Mouse (Mus musculus): ENCODE results near the gene Ccdc92. TPM values are rescaled to one million over a fixed set of nuclear protein-coding genes. Genes with fewer than 3 reads are reported as not detected.

Gene Ccdc92
- polyA plus RNA-seq, 1 experiment: 5.9 TPM

- Histone ChIP-seq H3K27ac (ENCODE audit: insufficient read depth, low read depth, low read length) (no peak overlapping the region), H3K27me3 (ENCODE audit: control insufficient read depth, insufficient read depth, low read length) (no peaks in the 10 kb centered on the region), H3K4me1 (ENCODE audit: control insufficient read depth, insufficient read depth, insufficient read length, low read length) (peaks cover 14% of the 10 kb centered on the region), H3K36me3 (ENCODE audit: control insufficient read depth, insufficient read depth, low read length) (no peaks in the 10 kb centered on the region), H3K4me3 (ENCODE audit: low read depth, low read length) (0 out of 2 replicates have a peak overlapping the region, but pooled peaks have one; percentile 21)
- 22% methylated on average over 20 of the region's 20 CpGs for WGBS
- TF ChIP-seq CTCF (IDR thresholded peaks at IDR 0.05; ENCODE audit: extremely low read depth, insufficient read length, insufficient replicate concordance, low read depth, low read length) (peak; percentile 97; the same call in 1 of the 2 replicates), POLR2A (IDR thresholded peaks at IDR 0.05; ENCODE audit: low read depth, low read length) (no peak)
Observed at GRCm38 (mm10) chr5:124899945-124900631, 37.9 kb upstream of the Ccdc92 start.

GRCm38 (mm10) chr5:124896135-124896534 is 33.9 kb upstream of the Ccdc92 start:
- H3K4me3 ChIP-seq (ENCODE audit: low read depth, low read length): no peak overlapping the region
- no peaks in the 10 kb centered on the region for H3K27me3 ChIP-seq (ENCODE audit: control insufficient read depth, insufficient read depth, low read length)
- peaks cover 2% of the 10 kb centered on the region; the same call in 1 of the 2 replicates for H3K4me1 ChIP-seq (ENCODE audit: control insufficient read depth, insufficient read depth, insufficient read length, low read length)
- WGBS: 64% methylated on average over 7 of the region's 8 CpGs
- TF ChIP-seq POLR2A (IDR thresholded peaks at IDR 0.05; ENCODE audit: low read depth, low read length) (no peak), CTCF (IDR thresholded peaks at IDR 0.05; ENCODE audit: extremely low read depth, insufficient read length, insufficient replicate concordance, low read depth, low read length) (no peak)
- no peak overlapping the region for H3K27ac ChIP-seq (ENCODE audit: insufficient read depth, low read depth, low read length)
- no peaks in the 10 kb centered on the region for H3K36me3 ChIP-seq (ENCODE audit: control insufficient read depth, insufficient read depth, low read length)

GRCm38 (mm10) chr5:124891921-124892370 is 29.7 kb upstream of the Ccdc92 start:
- no peak overlapping the region for H3K27ac ChIP-seq (ENCODE audit: insufficient read depth, low read depth, low read length)
- TF ChIP-seq CTCF (IDR thresholded peaks at IDR 0.05; ENCODE audit: extremely low read depth, insufficient read length, insufficient replicate concordance, low read depth, low read length) (no peak), POLR2A (IDR thresholded peaks at IDR 0.05; ENCODE audit: low read depth, low read length) (no peak)
- H3K4me1 ChIP-seq (ENCODE audit: control insufficient read depth, insufficient read depth, insufficient read length, low read length): no peaks in the 10 kb centered on the region
- no peaks in the 10 kb centered on the region for H3K27me3 ChIP-seq (ENCODE audit: control insufficient read depth, insufficient read depth, low read length)
- 0 out of 2 replicates have a peak, but pooled peaks cover 5% of the 10 kb centered on the region for H3K36me3 ChIP-seq (ENCODE audit: control insufficient read depth, insufficient read depth, low read length)
- H3K4me3 ChIP-seq (ENCODE audit: low read depth, low read length): no peak overlapping the region
- WGBS: 47% methylated on average over 3 of the region's 3 CpGs

DNA sequence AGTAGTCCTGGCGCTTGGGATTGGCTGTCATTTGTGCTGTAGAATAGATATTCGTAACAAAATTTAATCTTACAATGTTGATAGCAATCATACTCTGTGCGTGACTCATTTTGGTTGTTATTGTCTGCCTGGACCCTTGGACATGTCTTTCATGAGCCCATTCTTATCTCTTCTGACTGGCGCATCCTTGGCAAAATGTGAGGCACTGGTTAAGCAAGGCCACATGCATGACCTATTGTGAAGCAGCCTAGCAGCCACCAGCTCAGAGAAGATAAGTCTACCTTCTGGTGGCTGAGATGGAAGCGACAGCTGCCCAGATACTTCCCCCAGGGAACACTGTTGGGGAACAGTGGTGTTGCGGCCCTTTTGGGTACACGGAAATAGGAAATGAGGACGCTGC is 26.4 kb upstream of the Ccdc92 start:
- H3K27ac ChIP-seq (ENCODE audit: insufficient read depth, low read depth, low read length): no peak overlapping the region
- no peaks in the 10 kb centered on the region for H3K4me1 ChIP-seq (ENCODE audit: control insufficient read depth, insufficient read depth, insufficient read length, low read length)
- peaks cover 28% of the 10 kb centered on the region for H3K36me3 ChIP-seq (ENCODE audit: control insufficient read depth, insufficient read depth, low read length)
- TF ChIP-seq POLR2A (IDR thresholded peaks at IDR 0.05; ENCODE audit: low read depth, low read length) (no peak), CTCF (IDR thresholded peaks at IDR 0.05; ENCODE audit: extremely low read depth, insufficient read length, insufficient replicate concordance, low read depth, low read length) (no peak)
- WGBS: 95% methylated on average over 8 of the region's 8 CpGs
- no peak overlapping the region for H3K4me3 ChIP-seq (ENCODE audit: low read depth, low read length)
- H3K27me3 ChIP-seq (ENCODE audit: control insufficient read depth, insufficient read depth, low read length): no peaks in the 10 kb centered on the region

GRCm38 (mm10) chr5:124883877-124884276 is 21.7 kb upstream of the Ccdc92 start:
- peaks cover 27% of the 10 kb centered on the region for H3K36me3 ChIP-seq (ENCODE audit: control insufficient read depth, insufficient read depth, low read length)
- no peak overlapping the region for H3K27ac ChIP-seq (ENCODE audit: insufficient read depth, low read depth, low read length)
- 95% methylated on average over 6 of the region's 6 CpGs for WGBS
- no peaks in the 10 kb centered on the region; the same call in 1 of the 2 replicates for H3K4me1 ChIP-seq (ENCODE audit: control insufficient read depth, insufficient read depth, insufficient read length, low read length)
- H3K4me3 ChIP-seq (ENCODE audit: low read depth, low read length): no peak overlapping the region
- TF ChIP-seq POLR2A (IDR thresholded peaks at IDR 0.05; ENCODE audit: low read depth, low read length) (no peak), CTCF (IDR thresholded peaks at IDR 0.05; ENCODE audit: extremely low read depth, insufficient read length, insufficient replicate concordance, low read depth, low read length) (no peak)
- H3K27me3 ChIP-seq (ENCODE audit: control insufficient read depth, insufficient read depth, low read length): no peaks in the 10 kb centered on the region

DNA sequence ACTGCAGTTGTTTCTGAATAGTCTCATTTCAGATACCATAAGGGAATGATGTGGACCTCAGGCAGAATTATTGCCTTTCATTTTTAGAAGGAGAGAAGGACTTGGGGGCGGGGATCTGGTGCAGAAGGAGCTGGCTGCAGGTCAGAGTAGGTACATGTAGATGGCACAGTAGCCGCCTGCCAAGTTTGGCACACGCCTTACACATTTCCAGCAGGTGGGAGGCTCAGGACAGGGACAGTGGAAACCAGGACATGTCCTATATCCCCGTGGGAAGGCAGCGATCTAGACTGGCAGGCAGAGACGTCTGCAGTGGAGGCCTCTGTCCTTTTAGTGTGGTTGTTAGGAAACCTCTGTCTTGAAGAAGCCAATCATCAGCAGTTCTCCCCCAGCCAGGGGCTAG is 17.6 kb upstream of the Ccdc92 start:
- no peak overlapping the region for H3K4me3 ChIP-seq (ENCODE audit: low read depth, low read length)
- WGBS: 78% methylated on average over 6 of the region's 6 CpGs

GRCm38 (mm10) chr5:124879251-124879650 is 17.0 kb upstream of the Ccdc92 start:
- Histone ChIP-seq H3K4me1 (ENCODE audit: control insufficient read depth, insufficient read depth, insufficient read length, low read length) (no peaks in the 10 kb centered on the region; the same call in 1 of the 2 replicates), H3K4me3 (ENCODE audit: low read depth, low read length) (no peak overlapping the region), H3K27ac (ENCODE audit: insufficient read depth, low read depth, low read length) (no peak overlapping the region), H3K27me3 (ENCODE audit: control insufficient read depth, insufficient read depth, low read length) (no peaks in the 10 kb centered on the region), H3K36me3 (ENCODE audit: control insufficient read depth, insufficient read depth, low read length) (peaks cover 5% of the 10 kb centered on the region; the same call in 1 of the 2 replicates)
- TF ChIP-seq CTCF (IDR thresholded peaks at IDR 0.05; ENCODE audit: extremely low read depth, insufficient read length, insufficient replicate concordance, low read depth, low read length): no peak
- TF ChIP-seq POLR2A (IDR thresholded peaks at IDR 0.05; ENCODE audit: low read depth, low read length): no peak
- WGBS: 91% methylated on average over 4 of the region's 4 CpGs

More for the DNA sequence above, 17.6 kb upstream of the Ccdc92 start:
- Histone ChIP-seq H3K4me1 (ENCODE audit: control insufficient read depth, insufficient read depth, insufficient read length, low read length) (no peaks in the 10 kb centered on the region; the same call in 1 of the 2 replicates), H3K27me3 (ENCODE audit: control insufficient read depth, insufficient read depth, low read length) (no peaks in the 10 kb centered on the region), H3K36me3 (ENCODE audit: control insufficient read depth, insufficient read depth, low read length) (peaks cover 8% of the 10 kb centered on the region; the same call in 1 of the 2 replicates), H3K27ac (ENCODE audit: insufficient read depth, low read depth, low read length) (no peak overlapping the region)
- TF ChIP-seq CTCF (IDR thresholded peaks at IDR 0.05; ENCODE audit: extremely low read depth, insufficient read length, insufficient replicate concordance, low read depth, low read length): no peak
- TF ChIP-seq POLR2A (IDR thresholded peaks at IDR 0.05; ENCODE audit: low read depth, low read length): no peak

Data from small intestine, adult 2 months (tissue).